Mouse (Mus musculus) hindbrain, embryonic 16.5 days (tissue): ENCODE measurements around the gene Tns1. TPM values are rescaled to one million over a fixed set of nuclear protein-coding genes. Genes with fewer than 3 reads are reported as not detected.

Experiments
- ATAC-seq: fragments of 200-750 bp; cut with Nextera tagmentation; 2 replicates; pipeline ENCODE4 v1.8.0; 2017; ENCODE audit warnings: moderate TSS enrichment, moderate library complexity
- H3K27ac ChIP-seq: fragments of 300-500 bp; sonication (generic); 2 replicates; pipeline ENCODE4 v1.5.1; 2014; ENCODE audit warnings: low read depth, mild to moderate bottlenecking, control low read depth, low read length, moderate library complexity
- H3K27me3 ChIP-seq: fragments of 300-500 bp; sonication (generic); replicated peaks from 2 replicates; pipeline ENCODE4 v1.6.1; 2014; ENCODE audit warnings: low read length; ENCODE audit not compliant: control insufficient read depth, insufficient read depth
- H3K36me3 ChIP-seq: fragments of 300-500 bp; sonication (generic); 2 replicates; pipeline ENCODE4 v1.6.1; 2014; ENCODE audit warnings: mild to moderate bottlenecking, low read length, moderate library complexity, mixed read lengths; ENCODE audit not compliant: control insufficient read depth, insufficient read depth
- H3K4me1 ChIP-seq: fragments of 300-500 bp; sonication (generic); 2 replicates; pipeline ENCODE4 v1.6.1; 2014; ENCODE audit warnings: low read depth, low read length; ENCODE audit not compliant: control insufficient read depth, insufficient read depth
- H3K4me2 ChIP-seq: fragments of 300-500 bp; sonication (generic); 2 replicates; pipeline ENCODE4 v1.6.1; 2014; ENCODE audit warnings: mild to moderate bottlenecking, low read length, control low read depth, moderate library complexity
- H3K4me3 ChIP-seq: fragments of 300-500 bp; sonication (generic); 2 replicates; pipeline ENCODE4 v1.5.1; 2014; ENCODE audit warnings: mild to moderate bottlenecking, low read length, control low read depth, moderate library complexity
- H3K9ac ChIP-seq: fragments of 300-500 bp; sonication (generic); 2 replicates; pipeline ENCODE4 v1.6.1; 2014; ENCODE audit warnings: low read depth, mild to moderate bottlenecking, control low read depth, low read length, moderate library complexity
- H3K9me3 ChIP-seq: fragments of 300-500 bp; sonication (generic); 2 replicates; pipeline ENCODE4 v1.6.1; 2014; ENCODE audit warnings: mild to moderate bottlenecking, low read length, moderate library complexity; ENCODE audit not compliant: control insufficient read depth
- WGBS: fragments of 180-500 bp; shearing (Covaris S2); extraction: QIAGEN DNeasy Blood & Tissue Kit; methylation state at CpG from one replicate; pipeline ENCODE4 v1.1.7; 2014; 5-methylcytosine and 5-hydroxymethylcytosine counted together
- polyA plus RNA-seq: library from polyadenylated mRNA; unstranded; fragments of >200 nt; fragmentation: Nextera tagmentation; extraction: Ambion mirVana; gene quantifications from 2 replicates; pipeline ENCODE4 v1.2.1, GENCODE M21; 2015

Gene Tns1
- polyA plus RNA-seq, 1 experiment from 2014 or later: 13.5 TPM

DNA sequence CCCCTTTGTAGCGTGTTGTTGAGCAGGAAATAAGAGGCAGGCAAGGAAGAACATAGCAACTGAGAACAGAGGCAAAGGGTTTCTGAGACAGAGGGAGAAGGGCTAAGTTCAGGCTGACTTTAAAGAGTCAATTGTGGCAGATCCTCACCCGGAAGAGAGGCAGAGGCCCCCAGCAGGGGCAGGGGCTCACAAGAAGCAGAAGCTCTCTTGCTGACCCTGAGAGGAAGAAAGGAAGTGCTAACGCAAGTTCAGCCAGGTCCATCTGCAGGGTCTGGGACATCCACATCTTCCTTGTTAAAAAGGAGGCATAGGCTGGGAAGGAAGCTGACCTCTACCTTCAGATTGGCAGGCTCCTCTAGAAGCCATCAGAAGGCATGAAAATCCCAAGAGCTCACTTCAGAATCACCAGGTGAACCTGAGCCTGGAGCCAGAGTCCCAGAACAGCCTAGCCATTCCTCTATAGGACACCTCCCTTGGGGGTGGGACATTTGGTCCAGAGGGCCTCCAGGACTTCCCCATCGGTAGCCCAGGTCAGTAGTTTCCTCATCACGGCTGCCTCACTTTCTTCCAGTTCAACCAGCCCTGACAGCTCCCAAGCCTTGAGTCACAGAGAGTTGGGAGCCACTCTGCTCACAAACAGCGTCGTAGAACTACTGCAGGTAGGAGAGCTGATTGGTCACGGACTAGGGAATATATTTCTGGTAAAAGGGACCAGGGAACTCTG is 29.4 kb upstream of the Tns1 start, which contains the start of gene Cxcr2:
TSS of gene Cxcr2 (plus strand) at position 529 of the 724 bp plus-strand sequence.
- Histone ChIP-seq H3K9ac (no peak within 1 kb of the TSS), H3K27me3 (no peaks in the 10 kb centered on the region), H3K27ac (no peak within 1 kb of the TSS), H3K4me3 (no peak within 1 kb of the TSS), H3K36me3 (no peaks in the 10 kb centered on the region), H3K9me3 (no peaks in the 10 kb centered on the region), H3K4me1 (no peaks in the 10 kb centered on the region), H3K4me2 (no peak within 1 kb of the TSS)
- ATAC-seq: no peak
- 77% methylated on average over 8 of the region's 8 CpGs for WGBS

DNA sequence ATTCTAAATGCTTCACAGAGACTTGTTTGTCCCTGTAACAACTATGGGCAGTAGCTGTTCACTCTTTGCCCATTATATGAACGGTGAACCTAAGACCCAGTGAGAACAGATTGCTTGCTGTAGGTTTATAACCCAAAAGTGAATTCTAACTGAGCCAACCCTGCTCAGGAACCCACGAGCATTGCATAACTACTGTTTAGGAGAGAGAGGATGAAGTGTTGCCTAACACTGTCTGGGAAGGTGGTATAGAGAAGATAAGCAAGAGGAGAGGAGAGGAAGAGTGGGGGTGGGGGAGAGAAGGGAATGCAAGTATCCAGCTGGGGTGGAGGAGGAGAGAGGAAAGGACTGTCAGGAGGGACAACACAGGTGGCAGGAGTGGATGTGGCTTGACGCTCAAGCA is 26.8 kb upstream of the Tns1 start:
- Histone ChIP-seq H3K9me3 (no peaks in the 10 kb centered on the region), H3K9ac (no peak overlapping the region), H3K4me2 (no peak overlapping the region), H3K4me1 (no peaks in the 10 kb centered on the region), H3K4me3 (no peak overlapping the region), H3K36me3 (no peaks in the 10 kb centered on the region), H3K27me3 (no peaks in the 10 kb centered on the region), H3K27ac (no peak overlapping the region)
- ATAC-seq: no peak
- 81% methylated on average over 3 of the region's 3 CpGs for WGBS

DNA sequence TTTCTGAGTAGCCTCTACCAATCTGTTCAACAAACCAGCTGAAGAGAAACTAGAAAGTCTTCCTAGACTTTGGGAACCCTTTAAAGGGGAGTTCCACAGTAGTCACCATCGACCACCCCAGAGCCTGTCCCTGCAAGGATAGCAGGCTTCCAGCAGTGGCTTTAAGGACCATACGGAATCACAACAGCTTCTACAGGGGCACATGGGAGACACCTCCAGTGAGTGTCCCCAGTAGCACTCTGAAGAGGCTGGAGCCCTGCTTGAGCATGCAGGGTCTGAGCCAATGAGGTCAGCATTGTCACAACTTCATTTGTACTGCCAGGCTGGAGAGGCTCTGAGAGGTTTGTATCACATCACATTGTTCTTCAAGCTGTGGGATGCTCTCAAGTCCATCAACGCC is 25.9 kb upstream of the Tns1 start:
- Histone ChIP-seq H3K4me2 (no peak overlapping the region), H3K27ac (no peak overlapping the region), H3K4me1 (no peaks in the 10 kb centered on the region), H3K9me3 (no peaks in the 10 kb centered on the region), H3K4me3 (no peak overlapping the region), H3K9ac (no peak overlapping the region), H3K27me3 (no peaks in the 10 kb centered on the region), H3K36me3 (no peaks in the 10 kb centered on the region)
- ATAC-seq: no peak
- WGBS: 73% methylated on average over 3 of the region's 3 CpGs

GRCm38 (mm10) chr1:74149106-74149885 is 25.0 kb upstream of the Tns1 start:
- Histone ChIP-seq H3K9me3 (no peaks in the 10 kb centered on the region), H3K4me2 (no peak overlapping the region), H3K9ac (no peak overlapping the region), H3K36me3 (no peaks in the 10 kb centered on the region), H3K27me3 (no peaks in the 10 kb centered on the region), H3K27ac (no peak overlapping the region), H3K4me3 (no peak overlapping the region), H3K4me1 (no peaks in the 10 kb centered on the region)
- WGBS: 89% methylated on average over 6 of the region's 6 CpGs
- no peak for ATAC-seq

- ATAC-seq: no peak
- Histone ChIP-seq H3K4me1 (no peaks in the 10 kb centered on the region), H3K9me3 (no peaks in the 10 kb centered on the region), H3K9ac (no peak overlapping the region), H3K4me3 (no peak overlapping the region), H3K36me3 (no peaks in the 10 kb centered on the region), H3K27ac (no peak overlapping the region), H3K27me3 (no peaks in the 10 kb centered on the region), H3K4me2 (no peak overlapping the region)
- 81% methylated on average over 8 of the region's 8 CpGs for WGBS
Observed at GRCm38 (mm10) chr1:74141781-74142180, 17.5 kb upstream of the Tns1 start.

DNA sequence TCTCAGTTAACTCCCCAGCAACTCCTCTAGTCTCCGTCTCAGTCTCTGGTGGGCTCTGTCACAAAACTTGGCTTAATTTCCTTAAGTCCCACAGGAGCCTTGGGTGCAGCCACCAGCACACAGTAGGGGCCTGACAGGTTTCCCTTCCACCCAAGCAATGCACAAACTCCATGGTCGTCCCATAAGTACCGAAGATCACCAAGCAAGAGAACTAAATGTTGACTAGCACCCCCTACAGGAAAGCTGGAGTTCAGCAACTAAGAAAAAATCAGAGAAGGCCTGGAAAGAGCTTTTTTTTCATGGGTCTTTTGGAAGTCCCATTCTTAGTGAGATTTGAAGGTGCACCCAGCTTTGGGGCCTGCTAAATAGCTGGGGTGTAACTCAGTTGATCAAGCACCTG is 15.2 kb upstream of the Tns1 start:
- Histone ChIP-seq H3K9ac (no peak overlapping the region), H3K4me2 (no peak overlapping the region), H3K9me3 (no peaks in the 10 kb centered on the region), H3K4me3 (no peak overlapping the region), H3K27ac (no peak overlapping the region), H3K27me3 (no peaks in the 10 kb centered on the region), H3K4me1 (no peaks in the 10 kb centered on the region), H3K36me3 (no peaks in the 10 kb centered on the region)
- ATAC-seq: no peak
- 66% methylated on average over 3 of the region's 3 CpGs for WGBS

- no peak overlapping the region for H3K9ac ChIP-seq
- H3K27ac ChIP-seq: no peak overlapping the region
- H3K4me2 ChIP-seq: no peak overlapping the region
- WGBS: 87% methylated on average over 6 of the region's 6 CpGs
- no peaks in the 10 kb centered on the region for H3K4me1 ChIP-seq
- H3K4me3 ChIP-seq: no peak overlapping the region
- H3K27me3 ChIP-seq: no peaks in the 10 kb centered on the region
- H3K9me3 ChIP-seq: no peaks in the 10 kb centered on the region
- ATAC-seq: no peak
- H3K36me3 ChIP-seq: no peaks in the 10 kb centered on the region
Observed at GRCm38 (mm10) chr1:74135326-74135950, 11.2 kb upstream of the Tns1 start.

DNA sequence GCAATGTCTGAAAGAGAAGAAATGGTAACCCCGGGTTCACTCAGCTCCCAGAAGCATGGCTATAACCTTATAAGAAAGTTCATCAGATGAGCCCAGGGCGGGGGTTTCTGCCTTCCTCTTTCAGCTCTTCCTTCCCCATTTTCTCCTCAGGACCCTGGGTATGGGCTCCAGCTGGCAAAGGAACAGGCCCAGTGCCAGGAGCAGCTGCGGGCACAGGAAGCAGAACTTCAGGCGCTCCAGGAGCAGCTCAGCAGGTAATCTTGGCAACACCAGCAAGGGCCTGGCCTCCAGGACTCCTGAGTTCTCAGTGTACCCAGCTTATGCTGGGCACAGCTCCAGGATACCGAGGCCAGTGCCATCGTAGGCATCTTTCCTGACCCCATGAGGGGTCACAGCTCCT is 9.7 kb upstream of the Tns1 start:
- H3K4me2 ChIP-seq: no peak overlapping the region
- no peaks in the 10 kb centered on the region for H3K27me3 ChIP-seq
- no peaks in the 10 kb centered on the region for H3K36me3 ChIP-seq
- no peak for ATAC-seq
- H3K9me3 ChIP-seq: no peaks in the 10 kb centered on the region
- no peak overlapping the region for H3K27ac ChIP-seq
- WGBS: 70% methylated on average over 6 of the region's 6 CpGs
- H3K9ac ChIP-seq: no peak overlapping the region
- H3K4me3 ChIP-seq: no peak overlapping the region
- no peaks in the 10 kb centered on the region for H3K4me1 ChIP-seq

GRCm38 (mm10) chr1:74132011-74132410 is 7.8 kb upstream of the Tns1 start:
- ATAC-seq: no peak
- H3K4me2 ChIP-seq: no peak overlapping the region
- 72% methylated on average over 3 of the region's 3 CpGs for WGBS

More at GRCm38 (mm10) chr1:74132011-74132410, 7.8 kb upstream of the Tns1 start:
- Histone ChIP-seq H3K27ac (no peak overlapping the region), H3K9me3 (no peaks in the 10 kb centered on the region), H3K4me1 (no peaks in the 10 kb centered on the region), H3K4me3 (no peak overlapping the region), H3K9ac (no peak overlapping the region), H3K27me3 (no peaks in the 10 kb centered on the region), H3K36me3 (no peaks in the 10 kb centered on the region)
